Mouse (Mus musculus): ENCODE measurements around the gene Adcy6.

Adcy6 gene

DNA sequence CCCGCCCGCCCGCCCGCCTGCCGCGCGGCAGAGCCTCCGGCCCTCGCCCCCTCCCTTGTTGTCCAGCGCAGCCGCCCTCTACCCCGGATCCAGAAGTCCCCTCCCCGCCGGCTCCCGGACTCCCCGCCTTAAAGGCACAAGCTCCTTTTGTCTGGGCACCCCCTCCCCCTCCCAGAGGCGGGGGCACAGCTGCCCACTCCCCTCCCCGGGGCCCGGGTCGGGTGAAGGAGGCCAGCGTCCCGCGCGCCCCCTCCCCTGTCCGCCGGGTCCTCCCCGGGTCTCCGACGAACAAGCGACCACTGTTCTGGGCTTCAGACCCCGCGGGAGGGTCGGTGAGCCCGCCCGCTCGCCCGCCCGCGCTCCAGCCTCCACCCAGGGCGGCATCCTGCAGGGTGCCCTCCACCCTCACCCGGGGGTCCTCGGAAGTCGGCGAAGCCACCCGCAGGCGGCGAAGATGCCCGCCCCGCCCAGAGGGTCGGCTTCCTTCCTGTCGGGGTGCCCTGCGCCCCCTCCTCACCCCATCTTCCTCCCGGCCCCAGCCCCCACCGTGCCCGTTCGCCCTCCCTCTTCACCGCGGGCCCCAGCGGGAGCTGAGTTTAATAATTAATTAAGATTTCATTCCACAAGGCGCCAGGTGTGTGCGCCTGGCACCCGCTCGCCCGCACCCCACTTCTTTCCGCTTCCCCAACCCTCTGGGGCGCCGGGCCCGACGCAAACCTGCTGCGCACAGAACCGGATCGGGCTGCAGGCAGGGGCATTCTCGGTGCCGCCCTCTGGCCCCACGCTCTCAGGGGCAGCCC is at the start of gene Adcy6:
Adcy6 (minus strand) TSS at position 746 of the 800 bp plus-strand sequence.
- DNase-seq (ENCODE audit: low read depth, low spot score): peak; percentile 68

DNA sequence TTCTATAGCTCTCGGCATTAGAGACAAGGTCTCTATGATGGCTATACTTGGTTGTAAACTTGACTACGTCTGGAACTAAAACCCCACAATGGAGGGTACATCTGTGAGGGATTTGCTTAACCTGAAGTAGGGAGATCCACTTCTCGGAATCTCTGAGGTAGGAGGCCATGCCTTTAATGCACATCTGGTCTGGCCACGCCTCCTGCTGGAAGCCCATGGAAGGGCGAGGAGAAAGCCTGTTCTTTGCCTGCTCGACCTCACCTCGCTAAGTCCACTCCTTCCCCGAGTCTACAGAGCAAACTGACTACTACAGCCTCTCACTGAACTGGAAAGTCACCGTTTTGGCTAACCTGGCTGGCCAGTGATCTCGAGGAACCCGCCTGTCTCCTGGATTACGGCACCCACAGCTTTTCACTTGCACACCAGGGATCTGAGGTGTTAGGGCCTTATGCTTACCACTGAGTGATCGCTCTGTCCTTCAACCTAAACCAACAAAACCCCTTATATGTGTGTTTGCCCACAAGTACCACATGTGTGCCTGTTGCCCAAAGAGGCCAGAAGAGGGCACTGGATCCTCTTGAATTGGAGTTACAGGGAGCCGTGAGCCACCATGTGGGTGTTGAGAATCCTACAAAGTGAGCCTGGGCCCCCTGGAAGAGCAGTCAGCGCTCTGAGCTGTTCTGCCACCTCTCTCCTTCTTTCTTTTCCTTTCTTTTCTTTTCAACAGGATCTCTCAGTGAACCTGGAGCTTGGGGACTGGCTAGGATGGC is 47.3 kb upstream of the Adcy6 start:
- no peak for DNase-seq (ENCODE audit: low read depth, low spot score)

DNA sequence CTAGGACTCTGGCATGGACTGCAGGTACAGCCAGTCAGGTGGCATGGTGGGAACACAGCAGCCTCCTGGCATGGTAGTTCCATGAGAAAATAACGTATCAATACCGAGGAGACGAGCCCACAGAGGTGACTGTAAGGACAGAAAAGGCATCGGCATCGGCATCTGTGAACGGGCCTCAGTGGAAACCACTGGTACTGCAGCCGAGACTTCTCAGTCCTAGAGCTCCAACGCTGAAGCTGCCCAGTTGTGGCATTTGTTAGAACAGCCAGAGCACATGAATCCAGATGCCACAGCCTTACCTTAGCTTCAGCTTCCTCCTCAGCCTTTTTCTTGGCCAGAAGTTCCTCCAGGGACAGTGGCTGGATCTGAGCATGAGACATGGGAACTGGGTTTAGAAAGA is 42.3 kb upstream of the Adcy6 start:
- DNase-seq (ENCODE audit: low read depth, low spot score): no peak

DNA sequence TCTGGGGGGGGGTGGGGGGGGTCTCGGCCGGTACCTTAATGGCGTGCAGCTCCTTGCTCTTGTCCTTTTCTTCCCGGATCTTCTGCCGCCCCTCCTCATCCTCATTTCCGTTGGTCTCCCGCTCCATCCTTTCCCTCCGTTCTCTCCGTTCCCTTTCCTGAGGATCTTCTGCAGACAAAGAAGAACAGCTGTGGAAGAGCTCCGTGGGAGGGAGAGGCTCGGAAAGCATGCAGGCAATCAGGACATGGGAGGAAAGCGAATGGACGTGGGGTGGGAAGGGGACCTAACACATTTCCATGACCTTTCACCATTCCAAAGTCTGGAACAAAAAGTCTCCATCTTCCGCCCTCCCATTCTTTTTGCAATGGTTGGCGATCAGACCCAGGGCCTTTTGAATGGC is 41.6 kb upstream of the Adcy6 start:
- no peak for DNase-seq (ENCODE audit: low read depth, low spot score)

DNA sequence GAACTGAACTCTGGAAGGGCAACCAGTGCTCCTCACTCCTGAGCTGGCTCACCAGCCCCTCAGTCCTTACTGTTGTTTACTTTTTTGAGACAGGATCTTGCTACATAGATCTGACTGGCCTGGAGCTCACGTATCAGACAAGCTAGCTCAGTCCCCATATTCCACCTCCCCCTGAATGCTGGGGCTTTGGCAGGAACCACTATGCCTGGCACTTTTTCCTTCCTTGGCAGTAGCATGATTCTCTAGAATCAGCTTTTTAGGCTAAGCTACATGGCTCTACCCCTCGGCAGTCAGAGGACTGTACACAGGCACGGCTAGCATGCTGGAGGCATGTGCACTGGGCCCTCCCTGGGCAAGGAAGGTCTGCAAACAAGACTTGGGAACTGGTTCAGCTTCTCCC is 38.2 kb upstream of the Adcy6 start:
- DNase-seq (ENCODE audit: low read depth, low spot score): no peak

DNA sequence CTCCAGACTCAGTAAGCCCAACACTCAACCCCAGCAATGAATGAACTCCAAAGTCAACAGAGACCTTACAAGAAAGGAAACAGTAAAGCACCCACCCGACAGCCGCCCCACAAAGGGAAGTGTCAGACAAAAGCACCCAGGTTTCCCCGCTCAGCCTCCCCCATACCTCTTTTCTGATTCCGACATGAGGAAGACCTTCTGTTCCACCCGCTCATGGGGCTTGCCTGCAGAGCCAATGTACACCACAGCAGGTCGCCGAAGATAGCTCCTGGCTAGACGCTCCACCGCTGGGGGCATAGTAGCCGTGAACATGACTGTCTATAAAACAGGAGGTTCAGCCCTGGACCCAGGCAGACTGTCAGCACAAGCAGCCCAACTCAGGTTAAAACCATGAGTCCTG is 37.4 kb upstream of the Adcy6 start:
- DNase-seq (ENCODE audit: low read depth, low spot score): no peak

DNA sequence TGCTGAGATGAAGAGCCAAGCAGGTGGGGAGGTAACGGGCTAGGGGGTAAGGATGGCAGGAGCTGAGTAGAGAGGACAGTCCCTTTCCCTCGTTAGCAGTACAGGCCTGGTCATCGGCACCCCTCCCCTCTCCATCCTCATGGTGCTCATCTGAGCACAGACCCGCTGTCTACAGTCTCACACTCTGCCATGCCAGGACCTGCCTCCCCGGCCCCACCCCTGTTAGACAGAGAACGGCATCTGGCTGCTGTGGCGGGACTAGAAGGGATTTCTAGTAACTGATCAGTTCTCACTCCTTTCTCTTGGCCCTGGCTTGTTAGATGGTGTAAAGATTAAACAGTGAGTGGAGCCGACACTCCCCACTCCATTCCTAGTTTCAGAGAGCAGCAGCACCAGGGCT is 36.9 kb upstream of the Adcy6 start:
- no peak for DNase-seq (ENCODE audit: low read depth, low spot score)

DNA sequence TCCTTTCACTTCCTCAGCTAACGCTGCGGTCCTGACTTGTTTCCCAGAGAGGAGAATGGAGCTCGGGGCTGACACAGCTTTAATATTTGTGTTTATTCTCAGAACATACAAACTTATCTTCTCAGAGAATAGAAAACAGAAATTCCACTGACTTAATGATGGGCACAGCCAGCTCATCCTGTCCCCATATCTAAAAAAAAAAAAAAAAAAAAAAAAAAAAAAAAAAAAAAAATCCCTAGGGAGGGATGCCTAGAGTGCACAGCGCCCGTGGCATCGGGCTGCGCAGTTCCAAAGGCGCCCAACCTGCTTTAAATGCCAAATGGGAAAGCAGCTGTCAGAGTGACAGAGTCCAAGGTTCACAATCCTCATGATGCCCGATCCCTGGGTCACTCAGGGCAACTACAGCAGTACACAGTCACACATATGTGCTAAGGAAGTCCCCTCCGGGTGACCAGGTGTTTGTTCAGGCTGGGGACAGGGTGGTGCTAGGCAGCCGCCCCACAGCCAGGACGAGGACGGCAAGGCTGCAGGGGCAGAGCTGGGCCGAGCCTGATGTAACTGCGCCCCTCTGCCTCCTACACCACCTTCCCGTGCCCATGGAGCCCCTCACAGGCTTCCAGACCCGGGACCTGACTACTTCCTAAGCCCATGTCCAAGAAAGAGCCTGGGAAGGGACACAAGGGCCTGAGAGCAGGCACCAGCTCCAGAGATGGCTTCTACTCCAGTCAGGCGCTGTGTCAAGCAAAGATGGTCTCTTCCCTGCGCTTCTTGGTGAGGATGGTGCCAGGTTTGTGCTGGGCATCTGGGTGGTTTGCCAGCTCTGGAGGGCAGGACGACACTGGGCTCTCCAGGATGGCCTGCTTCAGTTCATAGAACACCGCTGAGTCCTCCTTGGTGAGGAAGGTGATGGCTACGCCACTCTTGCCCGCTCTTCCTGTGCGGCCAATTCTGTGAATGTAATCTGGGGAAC is 35.5 kb upstream of the Adcy6 start:
- no peak for DNase-seq (ENCODE audit: low read depth, low spot score)

DNA sequence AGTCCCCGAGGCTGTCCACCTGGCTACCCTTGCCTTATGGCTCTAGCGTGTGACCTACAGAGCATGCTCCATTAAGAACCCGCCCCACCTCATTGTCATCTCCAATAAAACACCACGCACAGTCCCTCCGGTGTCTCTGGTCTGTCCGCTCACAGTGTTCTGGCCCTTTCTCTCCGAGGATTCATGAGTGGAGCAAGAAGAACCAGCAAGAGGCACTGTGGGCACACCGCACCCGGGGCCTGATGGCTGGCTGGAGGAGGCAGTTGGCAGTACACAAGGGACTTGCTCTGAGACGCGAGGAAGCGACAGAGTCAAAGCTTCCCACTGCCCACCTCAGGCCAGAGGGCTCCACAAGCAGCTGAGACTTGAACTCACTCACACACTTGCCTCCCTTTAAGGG is 34.5 kb upstream of the Adcy6 start:
- no peak for DNase-seq (ENCODE audit: low read depth, low spot score)

DNA sequence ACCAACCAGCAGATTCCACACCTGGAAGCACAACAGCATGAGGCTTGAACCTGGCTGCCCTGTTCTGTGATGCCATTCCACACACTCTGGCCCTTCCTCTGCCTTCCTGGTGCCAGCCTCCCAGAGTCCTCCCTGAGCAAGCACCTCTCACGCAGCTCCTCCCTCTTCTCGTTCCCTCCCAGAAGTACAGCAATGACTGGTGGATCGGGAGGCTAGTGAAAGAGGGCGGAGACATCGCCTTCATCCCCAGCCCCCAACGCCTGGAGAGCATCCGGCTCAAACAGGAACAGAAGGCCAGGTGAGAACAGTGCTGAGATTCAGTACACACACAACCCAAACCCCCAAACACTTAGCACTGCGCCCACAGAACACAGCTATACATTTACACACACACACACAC is 30.3 kb upstream of the Adcy6 start:
- DNase-seq (ENCODE audit: low read depth, low spot score): no peak

DNA sequence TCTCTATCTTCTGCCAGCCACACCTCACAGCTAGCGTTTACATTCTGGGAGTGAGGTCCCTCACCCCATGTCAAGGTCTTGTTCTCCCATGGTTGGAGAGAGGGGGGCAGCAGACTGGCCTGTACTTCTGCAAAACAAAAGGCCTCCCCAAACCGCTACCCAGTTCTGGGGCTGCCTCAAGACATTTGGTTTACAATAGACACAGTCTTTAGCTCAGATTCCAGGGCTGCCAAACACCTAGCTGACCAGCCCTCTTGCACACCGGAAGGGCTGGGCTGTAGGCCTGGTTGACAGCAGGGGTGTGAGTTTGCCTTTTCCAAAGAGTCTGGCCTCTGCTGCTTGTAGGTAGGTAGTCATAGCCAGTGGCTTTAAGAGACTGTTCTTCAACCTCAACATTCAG is 27.3 kb upstream of the Adcy6 start:
- DNase-seq (ENCODE audit: low read depth, low spot score): no peak

DNA sequence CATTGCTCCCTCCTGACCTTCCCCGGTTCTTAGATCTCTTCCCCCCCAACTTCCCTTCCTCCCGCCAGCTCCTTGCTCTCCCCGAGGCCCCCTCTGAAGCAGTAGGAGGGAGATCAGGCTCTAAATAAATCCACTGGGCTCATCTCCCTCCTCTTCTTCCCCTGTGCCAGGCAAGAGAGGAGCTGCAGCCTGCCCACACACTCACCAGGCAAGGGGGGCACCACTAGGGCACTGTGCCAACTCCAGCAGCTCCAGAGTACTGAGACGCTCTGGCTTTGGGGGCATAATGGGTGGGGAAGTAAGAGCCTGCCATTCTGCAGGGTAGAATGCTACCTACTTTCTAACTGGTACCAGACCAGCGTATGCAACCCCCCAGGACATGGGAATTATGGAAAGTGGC is 26.6 kb upstream of the Adcy6 start:
- no peak for DNase-seq (ENCODE audit: low read depth, low spot score)

DNA sequence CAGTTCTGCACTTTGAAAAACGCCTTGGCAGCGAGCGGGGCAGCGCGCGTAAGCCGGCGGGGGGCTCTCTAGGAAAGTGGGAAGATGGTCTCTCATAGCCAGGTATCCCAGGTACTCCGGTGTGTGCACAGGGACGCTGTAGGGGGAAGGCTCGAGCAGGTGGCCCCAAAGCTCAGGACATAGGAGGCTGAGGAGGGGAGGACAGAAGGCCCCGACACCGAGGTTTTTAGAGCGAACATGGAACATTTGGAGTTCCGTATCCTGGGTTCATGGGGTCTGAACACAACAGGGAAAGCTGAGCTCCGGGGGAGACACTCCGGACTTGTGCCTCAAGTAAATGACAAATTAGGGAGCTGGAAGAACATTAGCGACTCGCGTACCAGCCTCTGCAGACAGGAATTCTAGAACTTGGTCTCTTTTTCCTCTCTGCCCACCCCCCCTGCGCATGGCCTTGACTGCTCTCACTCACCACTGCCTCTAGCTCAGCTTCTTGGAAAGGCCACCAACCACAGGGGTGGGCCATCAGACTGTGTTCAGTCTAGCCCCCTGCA is 25.5 kb upstream of the Adcy6 start:
- DNase-seq (ENCODE audit: low read depth, low spot score): no peak

DNA sequence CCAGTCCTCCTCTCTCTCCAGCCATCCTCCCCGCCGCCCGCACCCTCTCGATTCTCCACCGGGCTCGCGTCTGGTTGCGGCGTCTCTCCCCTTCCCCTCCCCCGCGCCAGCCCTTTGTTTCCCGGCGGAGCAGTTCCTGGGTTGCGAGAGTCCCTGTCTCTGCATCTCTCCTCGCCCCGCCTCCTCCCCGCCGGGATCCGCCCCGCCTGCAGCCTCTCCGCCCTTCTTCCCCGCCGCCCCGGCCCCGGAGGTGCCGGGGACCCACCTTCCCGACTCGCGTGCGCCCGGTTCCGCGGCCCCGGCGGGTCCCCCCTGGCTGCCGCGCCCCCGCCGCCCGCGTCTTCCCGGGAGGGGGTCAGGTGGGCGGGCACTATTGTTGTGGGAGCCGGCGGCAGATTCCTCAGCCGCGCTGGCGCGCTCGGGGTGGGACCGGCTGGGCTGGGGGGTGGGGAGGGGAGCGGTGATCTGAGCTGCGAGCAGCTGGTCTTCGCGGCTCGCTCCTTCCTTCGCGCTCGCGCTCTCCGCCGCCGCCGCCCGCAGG is 24.7 kb upstream of the Adcy6 start:
- peak; percentile 67 for DNase-seq (ENCODE audit: low read depth, low spot score)

DNA sequence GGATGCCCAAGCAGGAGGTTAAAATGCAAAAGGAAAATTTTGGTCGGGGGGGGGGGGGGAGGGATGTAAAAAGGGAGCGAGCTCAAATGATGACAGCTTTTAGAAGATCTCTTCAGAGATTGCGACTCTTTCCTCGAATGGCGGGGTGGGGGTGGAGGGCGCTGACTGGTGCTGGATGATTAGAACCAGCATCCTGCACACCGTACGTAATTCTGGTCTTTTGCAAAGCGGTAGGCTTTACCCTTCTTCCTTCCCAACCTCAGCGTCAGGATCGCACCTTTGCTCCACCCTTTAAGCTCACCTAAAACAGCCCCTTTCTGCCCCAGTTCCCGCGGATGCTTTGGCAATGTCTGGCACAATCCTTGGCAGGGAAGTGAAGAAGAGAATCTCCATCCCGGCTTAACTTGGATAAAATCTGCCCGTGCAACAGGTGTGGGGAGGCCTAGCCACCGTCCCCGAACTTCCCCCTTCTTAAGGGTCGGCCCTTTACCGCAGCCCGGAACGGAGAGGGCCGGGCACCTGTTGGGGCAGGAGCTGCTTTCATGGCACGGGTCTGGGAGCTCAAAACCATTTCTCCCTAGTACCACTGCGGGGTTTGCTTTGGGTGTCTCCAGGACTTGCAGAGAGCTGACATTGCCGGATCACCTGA is 24.1 kb upstream of the Adcy6 start:
- DNase-seq (ENCODE audit: low read depth, low spot score): no peak

DNA sequence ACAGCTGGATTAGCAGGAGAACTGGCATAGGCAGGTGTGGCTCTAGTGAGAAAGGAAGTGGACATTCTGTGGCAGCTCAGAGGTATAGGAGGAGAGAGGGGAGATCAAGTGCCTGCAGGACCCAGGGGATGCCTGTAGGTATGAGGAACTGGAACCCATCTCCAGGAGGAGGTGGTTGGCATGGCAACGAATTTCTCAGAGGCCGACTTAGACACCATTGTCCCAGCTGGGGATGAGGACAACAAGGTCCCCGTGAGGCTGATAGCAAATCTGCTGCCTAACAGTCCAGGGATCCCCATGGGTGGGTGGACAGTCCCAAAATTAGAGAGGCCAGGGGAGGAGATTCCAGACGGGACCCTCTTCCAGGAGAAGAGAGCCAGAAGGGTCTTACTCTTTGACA is 23.0 kb upstream of the Adcy6 start:
- DNase-seq (ENCODE audit: low read depth, low spot score): no peak

DNA sequence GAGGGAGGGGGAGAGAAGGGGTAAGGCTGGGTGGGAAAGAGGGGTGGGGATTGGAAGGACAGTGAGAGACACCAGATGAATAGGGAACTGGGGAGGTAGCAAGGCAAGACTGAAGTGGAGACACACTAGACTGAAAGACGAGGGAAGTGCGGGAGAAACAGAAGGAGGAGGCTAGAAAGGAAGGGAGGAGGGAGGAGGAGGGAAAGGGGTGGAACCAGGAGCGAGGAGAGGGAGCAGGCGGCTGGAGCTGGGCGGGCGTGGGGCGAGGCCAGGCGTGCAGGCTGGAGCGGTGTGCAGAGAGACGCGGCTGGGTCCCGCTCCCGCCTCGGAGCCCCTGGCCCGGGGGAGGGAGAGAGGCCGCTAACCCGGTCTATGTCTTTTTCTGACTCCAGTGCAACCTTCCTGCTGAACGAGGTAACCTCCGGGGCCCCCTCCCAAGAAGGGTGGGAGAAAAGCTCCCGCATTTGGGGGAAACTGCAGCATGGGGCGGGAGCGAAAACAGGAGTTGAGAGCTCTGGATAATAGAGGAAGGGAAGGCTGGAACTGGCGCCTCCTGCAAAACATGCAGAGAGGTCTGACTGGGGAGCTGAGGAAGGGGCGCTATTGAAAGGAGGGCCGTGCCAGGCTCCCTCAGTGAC is 22.4 kb upstream of the Adcy6 start:
- no peak for DNase-seq (ENCODE audit: low read depth, low spot score)

DNA sequence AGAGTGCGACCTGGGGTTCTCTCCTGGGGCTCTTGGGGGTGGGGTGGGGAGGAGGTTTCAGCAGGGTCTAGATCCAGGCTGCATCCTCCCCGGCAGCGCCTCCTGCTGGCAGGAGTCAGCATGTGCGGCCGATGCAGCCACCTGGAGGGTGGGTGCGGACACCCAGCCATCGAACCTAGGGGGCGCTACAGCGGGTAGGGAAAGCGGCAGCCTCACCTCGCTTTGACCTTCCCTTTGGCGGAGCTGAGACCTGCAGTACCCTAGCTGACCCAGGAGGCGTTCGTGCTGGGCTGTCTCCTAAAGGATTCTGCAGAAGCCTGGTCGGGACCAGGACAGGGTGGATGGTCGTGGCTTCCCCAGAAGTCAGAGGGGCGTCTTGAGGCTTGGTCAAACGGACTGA is 21.6 kb upstream of the Adcy6 start:
- no peak for DNase-seq (ENCODE audit: low read depth, low spot score)

DNA sequence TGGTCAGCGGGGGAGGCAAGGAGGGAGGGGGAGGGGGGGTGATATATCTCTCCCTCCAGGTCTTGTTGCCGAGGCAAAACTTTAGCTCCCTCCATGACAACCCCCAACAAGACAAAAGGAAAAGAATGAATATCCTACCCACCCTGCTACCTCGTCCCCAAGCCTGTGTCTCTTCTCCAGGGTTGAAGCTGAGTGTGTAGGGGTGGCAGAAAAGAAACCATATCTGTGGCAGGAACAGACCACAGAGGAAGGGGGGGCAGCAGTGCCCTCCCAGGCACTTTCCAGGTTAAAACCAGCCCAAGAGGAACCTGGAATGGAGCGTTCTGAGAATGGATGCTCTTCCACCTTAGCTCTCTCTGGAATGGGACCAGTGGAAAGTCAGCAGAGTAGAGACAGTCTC is 20.7 kb upstream of the Adcy6 start, which contains the start of gene Cacnb3:
Cacnb3 (plus strand) TSS at position 301 of the 400 bp plus-strand sequence.
- no peak for DNase-seq (ENCODE audit: low read depth, low spot score)

DNA sequence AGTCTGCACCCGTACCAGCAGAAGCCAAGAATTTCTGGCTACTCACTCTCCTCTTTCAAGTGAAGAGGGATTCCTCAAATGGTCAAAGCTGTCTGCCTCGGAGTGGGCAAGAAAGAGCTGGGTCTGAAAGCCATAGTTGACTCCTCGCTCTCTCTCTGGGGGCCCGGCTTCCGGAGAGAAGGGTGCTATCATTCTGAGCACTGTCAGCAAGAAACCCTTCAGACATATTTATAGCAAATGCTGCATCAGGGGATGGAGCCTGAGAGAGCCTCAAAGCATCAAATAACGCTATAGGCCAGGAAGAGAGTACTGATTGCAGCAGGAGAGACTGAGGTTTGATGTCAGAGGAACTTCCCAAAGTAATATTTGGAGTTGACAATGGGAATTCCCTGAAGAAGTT is 19.6 kb upstream of the Adcy6 start:
- DNase-seq (ENCODE audit: low read depth, low spot score): no peak
